Mouse (Mus musculus) lung, postnatal 0 days (tissue): ENCODE data around the gene Ndufs7.

Experiments used
- CTCF ChIP-seq: IDR thresholded peaks from 2 replicates; pipeline ENCODE4 v1.5.1; 2016; ENCODE audit warnings: antibody characterized with exemption, mild to moderate bottlenecking
- EP300 ChIP-seq: IDR thresholded peaks from 2 replicates; pipeline ENCODE4 v1.6.1; 2016; ENCODE audit warnings: antibody characterized with exemption, mild to moderate bottlenecking, control low read depth

DNA sequence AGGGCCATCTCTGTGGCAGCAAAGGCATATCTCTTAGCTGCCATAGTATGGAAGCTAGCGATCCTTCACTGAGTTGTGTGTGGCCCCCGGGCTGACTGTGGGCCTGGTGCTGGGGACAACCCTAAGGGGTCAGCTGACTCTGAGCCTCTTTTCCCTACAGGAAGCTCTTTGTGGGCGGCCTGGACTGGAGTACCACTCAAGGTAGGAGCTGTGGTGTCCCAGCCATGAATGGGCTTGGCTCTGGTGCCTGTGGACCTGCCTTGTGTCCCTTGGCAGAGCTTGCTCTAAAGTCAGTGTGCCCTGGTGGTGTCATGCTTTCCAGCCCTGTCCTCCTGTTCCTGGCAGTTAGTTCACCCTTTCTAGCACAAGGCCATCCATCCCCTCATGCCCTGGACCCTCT, 24.9 kb downstream of the Ndufs7 start:
- TF ChIP-seq EP300 (no peak), CTCF (no peak)
